Mouse (Mus musculus): Measurements from ENCODE around the gene Shroom4. TPM values are rescaled to one million over a fixed set of nuclear protein-coding genes. Genes with fewer than 3 reads are reported as not detected.
"Not testable (repeated sequence)": the region's sequence is repeated elsewhere in the genome, so short reads cannot be mapped to it uniquely, and the experiment has no call there.

Gene Shroom4
- polyA plus RNA-seq, 1 experiment, result 0.79 TPM

DNA sequence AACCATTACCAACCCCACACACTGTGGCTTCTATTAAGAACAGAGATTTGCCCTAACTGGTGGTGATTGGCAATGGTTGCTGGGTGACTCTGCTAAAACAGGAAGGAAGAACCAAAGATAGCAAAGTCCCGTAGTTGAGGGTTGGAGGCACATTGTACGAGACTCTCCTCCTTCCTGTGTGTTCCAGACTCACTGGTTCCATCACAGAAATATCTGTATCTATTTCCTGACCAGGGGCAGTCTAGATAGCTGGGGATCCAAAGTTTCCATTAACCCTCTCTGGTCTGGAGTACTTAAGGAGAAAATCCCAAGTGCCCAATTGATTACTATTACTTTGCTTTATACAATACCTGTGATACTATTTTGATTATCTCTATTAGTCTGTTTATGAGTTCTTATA is 35.6 kb downstream of the Shroom4 start:
- no peaks in the 10 kb centered on the region for H3K36me3 ChIP-seq (ENCODE audit: control insufficient read depth, insufficient read depth, low read length)
- 24% methylated on average over 2 of the region's 2 CpGs for WGBS
- no peak for DNase-seq (ENCODE audit: low read depth in 1 of 2, low spot score in 2 of 2)
- H3K4me3 ChIP-seq (ENCODE audit: extremely low read depth, insufficient read depth, insufficient read length), result no peak overlapping the region
- no peak overlapping the region for H3K27ac ChIP-seq (ENCODE audit: insufficient read depth, low read length)
- no peaks in the 10 kb centered on the region for H3K4me1 ChIP-seq (ENCODE audit: control insufficient read depth, insufficient read depth, insufficient read length)
- no peaks in the 10 kb centered on the region for H3K27me3 ChIP-seq (ENCODE audit: control insufficient read depth, insufficient read depth, low read length)
- TF ChIP-seq CTCF (IDR thresholded peaks at IDR 0.05; ENCODE audit: extremely low read depth, insufficient read depth, insufficient read length, insufficient replicate concordance) (no peak), POLR2A (IDR thresholded peaks at IDR 0.05; ENCODE audit: low read depth, low read length) (no peak)

DNA sequence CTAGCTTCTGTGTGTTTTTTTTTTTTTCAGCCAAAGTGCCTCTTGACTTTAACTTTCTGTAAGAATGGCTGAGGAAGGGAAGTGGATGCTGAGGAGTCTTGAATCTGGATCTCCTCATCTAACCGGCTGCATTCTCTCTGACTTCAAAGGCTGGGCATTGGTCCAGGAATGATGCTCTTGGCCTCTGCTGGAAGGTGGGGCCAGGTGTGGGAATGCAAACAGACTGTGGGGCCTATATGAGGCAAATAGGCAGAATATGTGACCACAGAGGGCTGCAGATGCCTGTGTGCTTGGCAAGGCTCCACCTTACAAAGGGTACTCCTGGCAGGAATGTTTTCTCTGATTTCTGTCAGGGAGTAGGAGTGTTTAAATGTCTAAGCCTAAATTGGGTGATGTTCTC is 46.8 kb downstream of the Shroom4 start:
- no peaks in the 10 kb centered on the region for H3K27me3 ChIP-seq (ENCODE audit: control insufficient read depth, insufficient read depth, low read length)
- DNase-seq (ENCODE audit: low read depth in 1 of 2, low spot score in 2 of 2), result no peak
- WGBS, result 72% methylated on average over 1 of the region's 1 CpGs
- no peak overlapping the region for H3K27ac ChIP-seq (ENCODE audit: insufficient read depth, low read length)
- no peak overlapping the region for H3K4me3 ChIP-seq (ENCODE audit: extremely low read depth, insufficient read depth, insufficient read length)
- H3K4me1 ChIP-seq (ENCODE audit: control insufficient read depth, insufficient read depth, insufficient read length), result no peaks in the 10 kb centered on the region
- no peaks in the 10 kb centered on the region for H3K36me3 ChIP-seq (ENCODE audit: control insufficient read depth, insufficient read depth, low read length)
- TF ChIP-seq POLR2A (IDR thresholded peaks at IDR 0.05; ENCODE audit: low read depth, low read length) (no peak), CTCF (IDR thresholded peaks at IDR 0.05; ENCODE audit: extremely low read depth, insufficient read depth, insufficient read length, insufficient replicate concordance) (no peak)

DNA sequence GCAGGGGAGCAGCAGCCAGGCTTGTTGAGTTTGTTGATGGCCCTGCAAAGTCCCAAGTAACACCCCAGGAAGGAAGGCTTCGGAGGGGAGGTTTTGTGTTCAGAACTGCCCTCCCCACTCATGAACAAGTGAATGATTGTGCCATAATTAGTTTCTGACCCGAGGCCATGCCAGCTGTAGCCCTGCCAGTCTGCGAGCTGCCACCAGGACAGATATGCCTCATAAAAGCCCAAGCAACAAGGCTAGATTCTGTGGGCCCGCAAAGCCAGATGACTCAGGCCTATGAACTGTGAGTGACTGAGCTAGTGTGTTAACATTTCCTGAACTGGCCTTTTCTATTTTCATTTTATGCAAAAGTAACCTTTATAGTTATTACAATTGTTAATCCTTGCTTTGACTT is 48.3 kb downstream of the Shroom4 start:
- TF ChIP-seq POLR2A (IDR thresholded peaks at IDR 0.05; ENCODE audit: low read depth, low read length) (no peak), CTCF (IDR thresholded peaks at IDR 0.05; ENCODE audit: extremely low read depth, insufficient read depth, insufficient read length, insufficient replicate concordance) (no peak)
- Histone ChIP-seq H3K36me3 (ENCODE audit: control insufficient read depth, insufficient read depth, low read length) (no peaks in the 10 kb centered on the region), H3K27ac (ENCODE audit: insufficient read depth, low read length) (no peak overlapping the region), H3K4me1 (ENCODE audit: control insufficient read depth, insufficient read depth, insufficient read length) (no peaks in the 10 kb centered on the region), H3K4me3 (ENCODE audit: extremely low read depth, insufficient read depth, insufficient read length) (no peak overlapping the region), H3K27me3 (ENCODE audit: control insufficient read depth, insufficient read depth, low read length) (no peaks in the 10 kb centered on the region)
- no peak for DNase-seq (ENCODE audit: low read depth in 1 of 2, low spot score in 2 of 2)
- WGBS, result 85% methylated on average over 4 of the region's 4 CpGs

DNA sequence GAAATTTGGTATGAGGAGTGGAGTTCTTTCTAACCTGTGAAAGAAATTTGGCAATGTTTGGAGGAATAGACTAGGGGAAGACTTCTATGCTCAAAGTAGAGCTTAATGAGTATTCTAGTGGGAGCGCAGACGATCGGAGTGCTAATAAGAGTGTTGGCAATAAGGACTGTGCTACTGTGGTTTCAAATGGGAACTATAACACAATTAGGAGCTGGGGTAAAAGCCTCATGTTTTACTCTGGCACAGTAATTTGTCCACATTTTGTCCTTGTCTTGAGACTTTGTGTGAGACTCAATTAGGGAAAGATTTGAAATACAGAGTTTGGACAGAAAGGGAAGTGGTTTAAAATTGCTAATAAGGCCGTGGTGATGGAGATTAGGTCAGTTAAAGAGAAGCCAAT is 53.6 kb downstream of the Shroom4 start:
- H3K4me3 ChIP-seq (ENCODE audit: extremely low read depth, insufficient read depth, insufficient read length), result no peak overlapping the region
- no peak for DNase-seq (ENCODE audit: low read depth in 1 of 2, low spot score in 2 of 2)
- TF ChIP-seq POLR2A (IDR thresholded peaks at IDR 0.05; ENCODE audit: low read depth, low read length) (no peak), CTCF (IDR thresholded peaks at IDR 0.05; ENCODE audit: extremely low read depth, insufficient read depth, insufficient read length, insufficient replicate concordance) (no peak)
- no peaks in the 10 kb centered on the region for H3K36me3 ChIP-seq (ENCODE audit: control insufficient read depth, insufficient read depth, low read length)
- no peaks in the 10 kb centered on the region for H3K27me3 ChIP-seq (ENCODE audit: control insufficient read depth, insufficient read depth, low read length)
- WGBS, result 91% methylated on average over 4 of the region's 4 CpGs
- H3K27ac ChIP-seq (ENCODE audit: insufficient read depth, low read length), result no peak overlapping the region
- H3K4me1 ChIP-seq (ENCODE audit: control insufficient read depth, insufficient read depth, insufficient read length), result no peaks in the 10 kb centered on the region

DNA sequence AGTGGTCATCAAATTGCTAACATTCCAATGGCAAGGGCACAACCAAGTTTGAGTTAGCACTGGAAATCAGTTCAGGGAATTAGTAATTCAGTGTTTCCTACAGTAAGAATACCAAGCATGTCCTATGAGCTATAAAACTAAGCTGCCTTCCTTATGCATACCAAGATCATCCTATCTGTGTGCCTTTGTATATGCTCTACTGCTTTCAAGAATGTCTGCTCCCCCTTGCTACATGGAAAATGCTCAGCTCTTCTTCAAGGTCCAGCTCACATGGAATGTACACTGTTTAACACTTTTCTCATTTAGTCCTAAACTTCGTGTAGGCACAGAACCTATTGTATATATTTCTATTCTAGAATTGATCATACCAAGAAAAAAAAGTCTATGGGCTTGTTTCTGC is 69.6 kb downstream of the Shroom4 start:
- not testable (repeated sequence) for H3K27me3 ChIP-seq (ENCODE audit: control insufficient read depth, insufficient read depth, low read length); H3K27ac ChIP-seq (ENCODE audit: insufficient read depth, low read length); H3K4me1 ChIP-seq (ENCODE audit: control insufficient read depth, insufficient read depth, insufficient read length); H3K4me3 ChIP-seq (ENCODE audit: extremely low read depth, insufficient read depth, insufficient read length); H3K36me3 ChIP-seq (ENCODE audit: control insufficient read depth, insufficient read depth, low read length); DNase-seq (ENCODE audit: low read depth in 1 of 2, low spot score in 2 of 2)
- no CpG with 5 or more reads among the region's 1 CpGs for WGBS

DNA sequence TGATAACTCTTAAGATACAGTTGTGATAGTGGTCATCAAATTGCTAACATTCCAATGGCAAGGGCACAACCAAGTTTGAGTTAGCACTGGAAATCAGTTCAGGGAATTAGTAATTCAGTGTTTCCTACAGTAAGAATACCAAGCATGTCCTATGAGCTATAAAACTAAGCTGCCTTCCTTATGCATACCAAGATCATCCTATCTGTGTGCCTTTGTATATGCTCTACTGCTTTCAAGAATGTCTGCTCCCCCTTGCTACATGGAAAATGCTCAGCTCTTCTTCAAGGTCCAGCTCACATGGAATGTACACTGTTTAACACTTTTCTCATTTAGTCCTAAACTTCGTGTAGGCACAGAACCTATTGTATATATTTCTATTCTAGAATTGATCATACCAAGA is 72.9 kb downstream of the Shroom4 start:
- H3K4me1 ChIP-seq (ENCODE audit: control insufficient read depth, insufficient read depth, insufficient read length); DNase-seq (ENCODE audit: low read depth in 1 of 2, low spot score in 2 of 2); H3K27me3 ChIP-seq (ENCODE audit: control insufficient read depth, insufficient read depth, low read length); H3K36me3 ChIP-seq (ENCODE audit: control insufficient read depth, insufficient read depth, low read length); H3K27ac ChIP-seq (ENCODE audit: insufficient read depth, low read length); H3K4me3 ChIP-seq (ENCODE audit: extremely low read depth, insufficient read depth, insufficient read length): not testable (repeated sequence)
- WGBS, result no CpG with 5 or more reads among the region's 1 CpGs

DNA sequence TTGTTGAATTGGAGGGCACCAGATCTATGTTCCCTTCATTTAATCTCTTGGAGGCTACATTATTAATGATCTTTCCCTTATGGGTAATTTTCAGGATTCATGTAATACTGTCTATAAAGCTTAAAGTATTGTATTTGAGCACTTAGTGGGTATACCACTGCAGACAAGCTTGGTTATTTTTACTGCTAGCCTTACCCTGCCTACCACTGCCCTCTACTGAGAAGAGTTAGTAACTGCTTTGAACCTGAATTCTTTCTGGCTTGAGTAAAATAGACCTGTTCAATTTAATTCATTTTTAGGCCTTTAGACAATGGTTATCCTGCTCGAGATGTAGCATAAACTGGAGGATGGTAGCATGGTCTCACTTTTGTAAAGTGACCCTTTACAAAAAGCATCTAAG is 75.5 kb downstream of the Shroom4 start:
- no peaks in the 10 kb centered on the region for H3K4me1 ChIP-seq (ENCODE audit: control insufficient read depth, insufficient read depth, insufficient read length)
- H3K36me3 ChIP-seq (ENCODE audit: control insufficient read depth, insufficient read depth, low read length), result no peaks in the 10 kb centered on the region
- DNase-seq (ENCODE audit: low read depth in 1 of 2, low spot score in 2 of 2), result no peak
- no peak overlapping the region for H3K4me3 ChIP-seq (ENCODE audit: extremely low read depth, insufficient read depth, insufficient read length)
- no peaks in the 10 kb centered on the region for H3K27me3 ChIP-seq (ENCODE audit: control insufficient read depth, insufficient read depth, low read length)
- TF ChIP-seq CTCF (IDR thresholded peaks at IDR 0.05; ENCODE audit: extremely low read depth, insufficient read depth, insufficient read length, insufficient replicate concordance), result no peak
- no peak for TF ChIP-seq POLR2A (IDR thresholded peaks at IDR 0.05; ENCODE audit: low read depth, low read length)
- WGBS, result 17% methylated on average over 1 of the region's 1 CpGs
- no peak overlapping the region for H3K27ac ChIP-seq (ENCODE audit: insufficient read depth, low read length)

DNA sequence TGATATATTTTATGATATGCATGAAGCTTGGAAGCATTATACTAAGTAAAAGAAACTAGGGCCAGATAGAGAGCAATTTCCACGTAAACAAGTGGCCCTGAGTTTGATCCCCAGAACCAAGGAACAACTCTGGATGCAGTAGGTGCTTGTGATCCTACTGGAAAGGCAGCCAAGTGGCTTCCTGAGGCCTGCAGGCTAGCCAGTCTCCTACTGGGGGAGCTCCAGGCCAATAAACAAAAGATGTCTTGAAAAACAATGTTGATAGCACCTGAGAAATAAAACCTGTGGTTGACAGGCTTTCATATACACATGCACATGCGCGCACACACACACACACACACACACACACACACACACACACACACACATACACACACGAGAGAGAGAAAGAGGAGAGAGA is 82.6 kb downstream of the Shroom4 start:
- DNase-seq (ENCODE audit: low read depth in 1 of 2, low spot score in 2 of 2), result no peak
- H3K4me3 ChIP-seq (ENCODE audit: extremely low read depth, insufficient read depth, insufficient read length), result no peak overlapping the region
- no peaks in the 10 kb centered on the region for H3K36me3 ChIP-seq (ENCODE audit: control insufficient read depth, insufficient read depth, low read length)
- 85% methylated on average over 3 of the region's 4 CpGs for WGBS
- H3K27ac ChIP-seq (ENCODE audit: insufficient read depth, low read length), result no peak overlapping the region
- TF ChIP-seq POLR2A (IDR thresholded peaks at IDR 0.05; ENCODE audit: low read depth, low read length), result no peak
- TF ChIP-seq CTCF (IDR thresholded peaks at IDR 0.05; ENCODE audit: extremely low read depth, insufficient read depth, insufficient read length, insufficient replicate concordance), result no peak
- H3K27me3 ChIP-seq (ENCODE audit: control insufficient read depth, insufficient read depth, low read length), result no peaks in the 10 kb centered on the region
- no peaks in the 10 kb centered on the region for H3K4me1 ChIP-seq (ENCODE audit: control insufficient read depth, insufficient read depth, insufficient read length)

Data from spleen, adult 2 months (tissue).